Mouse (Mus musculus): Measurements from ENCODE around the gene Ywhae. TPM values are rescaled to one million over a fixed set of nuclear protein-coding genes. Genes with fewer than 3 reads are reported as not detected.

Ywhae gene
- 2,443 TPM for polyA plus RNA-seq (2014; fragmentation: Illumina TruSeq; extraction: RNeasy Lipid Tissue Mini Kit (QIAGEN cat#74804))

DNA sequence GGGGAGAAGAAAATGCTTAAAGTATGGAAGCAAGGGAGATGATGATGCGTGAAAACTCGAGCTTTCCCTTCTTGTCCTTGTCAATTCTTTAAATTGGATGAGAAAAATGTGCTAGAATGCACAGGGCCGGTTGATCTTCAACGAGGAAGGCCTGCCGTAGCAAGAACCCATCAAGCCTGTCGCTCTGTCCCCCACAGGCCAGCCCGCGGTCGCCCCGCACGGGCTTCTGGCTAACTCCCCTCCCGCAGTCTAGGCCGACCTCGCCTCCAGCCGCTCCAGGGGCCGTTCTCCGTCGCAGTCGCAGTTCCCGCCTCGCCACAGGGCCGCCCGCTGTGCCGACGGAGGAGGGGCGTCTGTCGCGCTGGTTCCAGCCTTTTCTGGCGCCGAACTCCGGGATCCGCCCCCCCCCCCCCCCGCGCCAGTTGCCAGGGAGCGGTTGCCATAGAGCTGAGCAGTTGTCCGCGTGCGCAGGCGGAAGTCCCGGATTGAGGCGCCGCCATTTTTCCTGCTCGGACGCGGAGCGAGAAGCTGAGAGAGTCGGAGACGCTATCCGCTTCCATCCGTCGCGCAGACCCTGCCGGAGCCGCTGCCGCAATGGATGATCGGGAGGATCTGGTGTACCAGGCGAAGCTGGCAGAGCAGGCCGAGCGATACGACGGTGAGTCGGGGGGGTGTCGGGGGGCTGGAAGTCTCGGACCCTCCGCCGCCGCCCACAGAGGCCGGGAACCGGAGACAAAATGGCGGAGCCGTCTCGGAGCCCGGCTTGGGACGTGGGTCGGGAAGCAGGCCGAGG lies at the start of gene Ywhae:
TSS of gene Ywhae (plus strand) at position 436 of the 793 bp plus-strand sequence.

DNA sequence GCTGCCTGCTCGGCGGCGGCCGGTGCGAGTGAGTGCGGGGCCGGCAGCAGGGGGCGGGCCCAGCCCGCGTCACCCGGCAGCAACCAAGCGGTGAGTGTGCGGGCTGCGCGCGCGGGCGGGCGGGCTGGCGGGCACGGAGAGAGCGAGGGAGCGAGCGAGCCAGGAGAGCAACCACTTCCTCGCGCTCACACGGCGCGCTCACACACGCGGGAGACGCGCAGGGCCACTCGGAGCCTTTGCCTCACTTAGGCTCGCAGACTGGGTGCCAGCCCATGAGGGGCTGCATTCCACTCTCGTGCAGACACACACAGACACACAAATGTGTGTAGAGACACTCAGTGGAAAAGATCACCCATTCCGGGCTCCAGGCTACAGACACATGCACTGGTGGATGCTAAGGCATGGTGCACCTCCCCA lies 63.4 kb downstream of the Ywhae start, which contains the start of gene Doc2b:
TSS of gene Doc2b (minus strand) at position 21 of the 417 bp plus-strand sequence.

Other genes with a start within 250 kb of the Ywhae start
- gene Prpf8, start 246.1 kb upstream of the Ywhae start, polyA plus RNA-seq (2014; fragmentation: Illumina TruSeq; extraction: RNeasy Lipid Tissue Mini Kit (QIAGEN cat#74804)), result 62.0 TPM
- not detected for gene Rilp, start 222.8 kb upstream of the Ywhae start, polyA plus RNA-seq (2014; fragmentation: Illumina TruSeq; extraction: RNeasy Lipid Tissue Mini Kit (QIAGEN cat#74804))
- not detected for gene Scarf1, start 219.3 kb upstream of the Ywhae start, polyA plus RNA-seq (2014; fragmentation: Illumina TruSeq; extraction: RNeasy Lipid Tissue Mini Kit (QIAGEN cat#74804))
- gene Slc43a2, start 201.2 kb upstream of the Ywhae start, polyA plus RNA-seq (2014; fragmentation: Illumina TruSeq; extraction: RNeasy Lipid Tissue Mini Kit (QIAGEN cat#74804)), result 3.3 TPM
- gene Pitpna, start 144.8 kb upstream of the Ywhae start, polyA plus RNA-seq (2014; fragmentation: Illumina TruSeq; extraction: RNeasy Lipid Tissue Mini Kit (QIAGEN cat#74804)), result 193 TPM
- gene Inpp5k, start 101.9 kb upstream of the Ywhae start, polyA plus RNA-seq (2014; fragmentation: Illumina TruSeq; extraction: RNeasy Lipid Tissue Mini Kit (QIAGEN cat#74804)), result 43.8 TPM
- 7.8 TPM for gene Myo1c, start 82.4 kb upstream of the Ywhae start, polyA plus RNA-seq (2014; fragmentation: Illumina TruSeq; extraction: RNeasy Lipid Tissue Mini Kit (QIAGEN cat#74804))
- 257 TPM for gene Crk, start 53.6 kb upstream of the Ywhae start, polyA plus RNA-seq (2014; fragmentation: Illumina TruSeq; extraction: RNeasy Lipid Tissue Mini Kit (QIAGEN cat#74804))
- gene Doc2b, start 63.2 kb downstream of the Ywhae start, polyA plus RNA-seq (2014; fragmentation: Illumina TruSeq; extraction: RNeasy Lipid Tissue Mini Kit (QIAGEN cat#74804)), result 9.6 TPM
- 6.4 TPM for gene Rph3al, start 205.6 kb downstream of the Ywhae start, polyA plus RNA-seq (2014; fragmentation: Illumina TruSeq; extraction: RNeasy Lipid Tissue Mini Kit (QIAGEN cat#74804))